Mouse (Mus musculus): ENCODE results near the gene Lancl1. TPM values are rescaled to one million over a fixed set of nuclear protein-coding genes. Genes with fewer than 3 reads are reported as not detected.

The Lancl1 gene
- total and polyA plus RNA-seq, 3 experiments, result 33.8 to 53.6 (median 34.9) TPM

- no peaks in the 10 kb centered on the region for H3K4me1 ChIP-seq (ENCODE audit: control insufficient read depth, insufficient read depth, low read length)
- H3K27me3 ChIP-seq (ENCODE audit: control insufficient read depth, insufficient read depth, low read length), result no peaks in the 10 kb centered on the region
- H3K9ac ChIP-seq (ENCODE audit: low read depth, low read length), result no peak overlapping the region
- intact Hi-C loops (cut with DNase I), result loop anchor here (10.0 kb wide), 1 partner anchor 79 kb away; no protein-coding TSS in a partner anchor
- H3K4me3 ChIP-seq, result no peak overlapping the region
- H3K36me3 ChIP-seq (ENCODE audit: control insufficient read depth, insufficient read depth, low read length), result no peaks in the 10 kb centered on the region
- WGBS, result 79% methylated on average over 9 of the region's 9 CpGs
- no peak for TF ChIP-seq POLR2A (IDR thresholded peaks at IDR 0.05; ENCODE audit: insufficient read depth, low read depth, low read length)
- TF ChIP-seq CTCF (IDR thresholded peaks at IDR 0.05), result no peak
- no peak for TF ChIP-seq EP300 (IDR thresholded peaks at IDR 0.05; ENCODE audit: insufficient read depth, low read depth, low read length)
- no peak for DNase-seq
- no peaks in the 10 kb centered on the region for H3K79me2 ChIP-seq (replicated peaks; ENCODE audit: control insufficient read depth, insufficient read depth, low read length)
- no peak overlapping the region for H3K27ac ChIP-seq
Observed at GRCm38 (mm10) chr1:67065347-67066270, 26.9 kb upstream of the Lancl1 start.

- Histone ChIP-seq H3K36me3 (ENCODE audit: control insufficient read depth, insufficient read depth, low read length) (no peaks in the 10 kb centered on the region), H3K4me1 (ENCODE audit: control insufficient read depth, insufficient read depth, low read length) (no peaks in the 10 kb centered on the region), H3K4me3 (no peak overlapping the region), H3K27ac (no peak overlapping the region), H3K79me2 (replicated peaks; ENCODE audit: control insufficient read depth, insufficient read depth, low read length) (no peaks in the 10 kb centered on the region), H3K9ac (ENCODE audit: low read depth, low read length) (no peak overlapping the region), H3K27me3 (ENCODE audit: control insufficient read depth, insufficient read depth, low read length) (no peaks in the 10 kb centered on the region)
- intact Hi-C loops (cut with DNase I), result loop anchor here (10.0 kb wide), 1 partner anchor 83 kb away; no protein-coding TSS in a partner anchor
- DNase-seq, result peak; percentile 33 to 55
- no peak for TF ChIP-seq POLR2A (IDR thresholded peaks at IDR 0.05; ENCODE audit: insufficient read depth, low read depth, low read length)
- TF ChIP-seq CTCF (IDR thresholded peaks at IDR 0.05), result peak; percentile 97
- 12% methylated on average over 7 of the region's 7 CpGs for WGBS
Observed at GRCm38 (mm10) chr1:67061456-67062085, 22.9 kb upstream of the Lancl1 start.

DNA sequence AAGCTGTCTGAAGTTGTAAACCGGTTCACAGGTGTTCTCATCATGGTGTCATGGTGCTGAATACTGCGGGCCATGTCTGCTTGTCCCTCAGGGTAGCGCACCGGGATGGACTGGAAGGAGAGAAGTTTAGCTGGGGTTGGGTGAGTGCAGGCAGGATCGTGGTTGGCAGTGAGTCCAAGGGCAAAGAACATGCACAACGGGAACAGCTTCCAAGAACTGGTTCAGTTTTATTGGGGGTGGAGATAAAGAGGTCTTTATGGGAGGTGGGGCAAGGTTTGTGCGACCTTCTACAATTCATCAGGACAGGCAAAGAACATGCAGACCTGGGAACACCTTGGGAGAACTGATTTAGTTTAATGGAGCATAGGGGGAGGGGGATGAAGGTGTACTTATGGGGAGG is 17.1 kb upstream of the Lancl1 start:
- H3K79me2 ChIP-seq (replicated peaks; ENCODE audit: control insufficient read depth, insufficient read depth, low read length), result no peaks in the 10 kb centered on the region
- H3K4me1 ChIP-seq (ENCODE audit: control insufficient read depth, insufficient read depth, low read length), result no peaks in the 10 kb centered on the region
- no peak for DNase-seq
- intact Hi-C loops (cut with DNase I), result no loop called here
- 78% methylated on average over 7 of the region's 7 CpGs for WGBS
- no peak overlapping the region for H3K27ac ChIP-seq
- TF ChIP-seq EP300 (IDR thresholded peaks at IDR 0.05; ENCODE audit: insufficient read depth, low read depth, low read length), result no peak
- no peak for TF ChIP-seq POLR2A (IDR thresholded peaks at IDR 0.05; ENCODE audit: insufficient read depth, low read depth, low read length)
- no peak for TF ChIP-seq CTCF (IDR thresholded peaks at IDR 0.05)
- H3K9ac ChIP-seq (ENCODE audit: low read depth, low read length), result no peak overlapping the region
- no peaks in the 10 kb centered on the region for H3K27me3 ChIP-seq (ENCODE audit: control insufficient read depth, insufficient read depth, low read length)
- H3K4me3 ChIP-seq, result no peak overlapping the region
- H3K36me3 ChIP-seq (ENCODE audit: control insufficient read depth, insufficient read depth, low read length), result no peaks in the 10 kb centered on the region

GRCm38 (mm10) chr1:67052721-67053120 is 14.0 kb upstream of the Lancl1 start:
- no peak overlapping the region for H3K27ac ChIP-seq
- no peaks in the 10 kb centered on the region for H3K27me3 ChIP-seq (ENCODE audit: control insufficient read depth, insufficient read depth, low read length)
- 81% methylated on average over 4 of the region's 4 CpGs for WGBS
- no peaks in the 10 kb centered on the region for H3K36me3 ChIP-seq (ENCODE audit: control insufficient read depth, insufficient read depth, low read length)
- no peaks in the 10 kb centered on the region for H3K79me2 ChIP-seq (replicated peaks; ENCODE audit: control insufficient read depth, insufficient read depth, low read length)
- no peak overlapping the region for H3K9ac ChIP-seq (ENCODE audit: low read depth, low read length)
- no peaks in the 10 kb centered on the region for H3K4me1 ChIP-seq (ENCODE audit: control insufficient read depth, insufficient read depth, low read length)
- no peak for TF ChIP-seq POLR2A (IDR thresholded peaks at IDR 0.05; ENCODE audit: insufficient read depth, low read depth, low read length)
- no peak for TF ChIP-seq EP300 (IDR thresholded peaks at IDR 0.05; ENCODE audit: insufficient read depth, low read depth, low read length)
- no peak for TF ChIP-seq CTCF (IDR thresholded peaks at IDR 0.05)
- DNase-seq, result no peak
- intact Hi-C loops (cut with DNase I), result no loop called here
- no peak overlapping the region for H3K4me3 ChIP-seq

DNA sequence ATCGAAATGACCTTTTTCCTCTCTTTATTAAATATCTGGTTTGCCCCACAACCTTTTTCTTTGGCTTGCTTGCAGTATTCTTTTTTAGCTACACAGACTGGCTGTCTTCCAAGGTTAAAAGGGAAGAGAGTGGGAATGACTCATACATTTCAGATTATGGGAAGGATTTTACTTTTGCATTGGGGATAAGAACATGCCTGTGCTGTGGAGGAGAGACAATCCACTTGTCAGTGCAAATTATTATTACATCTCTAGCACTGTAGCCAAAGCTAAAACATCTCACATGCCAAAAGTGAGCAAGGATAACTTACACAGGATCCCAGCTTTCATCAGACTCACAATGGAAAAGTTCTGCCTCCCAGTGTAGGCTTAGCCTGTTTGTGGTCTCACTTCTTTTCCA is 10.9 kb upstream of the Lancl1 start:
- Histone ChIP-seq H3K79me2 (replicated peaks; ENCODE audit: control insufficient read depth, insufficient read depth, low read length) (no peaks in the 10 kb centered on the region), H3K4me3 (no peak overlapping the region), H3K9ac (ENCODE audit: low read depth, low read length) (no peak overlapping the region), H3K36me3 (ENCODE audit: control insufficient read depth, insufficient read depth, low read length) (no peaks in the 10 kb centered on the region), H3K27ac (no peak overlapping the region), H3K4me1 (ENCODE audit: control insufficient read depth, insufficient read depth, low read length) (no peaks in the 10 kb centered on the region), H3K27me3 (ENCODE audit: control insufficient read depth, insufficient read depth, low read length) (no peaks in the 10 kb centered on the region)
- WGBS, result 13% methylated on average over 1 of the region's 1 CpGs
- intact Hi-C loops (cut with DNase I), result no loop called here
- TF ChIP-seq POLR2A (IDR thresholded peaks at IDR 0.05; ENCODE audit: insufficient read depth, low read depth, low read length), result no peak
- no peak for TF ChIP-seq EP300 (IDR thresholded peaks at IDR 0.05; ENCODE audit: insufficient read depth, low read depth, low read length)
- no peak for TF ChIP-seq CTCF (IDR thresholded peaks at IDR 0.05)
- no peak for DNase-seq

- Histone ChIP-seq H3K36me3 (ENCODE audit: control insufficient read depth, insufficient read depth, low read length) (no peaks in the 10 kb centered on the region), H3K4me3 (no peak overlapping the region), H3K27me3 (ENCODE audit: control insufficient read depth, insufficient read depth, low read length) (no peaks in the 10 kb centered on the region), H3K9ac (ENCODE audit: low read depth, low read length) (no peak overlapping the region), H3K79me2 (replicated peaks; ENCODE audit: control insufficient read depth, insufficient read depth, low read length) (no peaks in the 10 kb centered on the region), H3K4me1 (ENCODE audit: control insufficient read depth, insufficient read depth, low read length) (no peaks in the 10 kb centered on the region), H3K27ac (no peak overlapping the region)
- intact Hi-C loops (cut with DNase I), result no loop called here
- no peak for DNase-seq
- TF ChIP-seq CTCF (IDR thresholded peaks at IDR 0.05) (no peak), EP300 (IDR thresholded peaks at IDR 0.05; ENCODE audit: insufficient read depth, low read depth, low read length) (no peak), POLR2A (IDR thresholded peaks at IDR 0.05; ENCODE audit: insufficient read depth, low read depth, low read length) (no peak)
- WGBS, result 47% methylated on average over 4 of the region's 4 CpGs
Observed at GRCm38 (mm10) chr1:67048696-67049095, 10.0 kb upstream of the Lancl1 start.

All from heart, adult 2 months (tissue).